Mouse (Mus musculus) hindbrain, embryonic 12.5 days (tissue): ENCODE results near the gene Myo18b. TPM values are rescaled to one million over a fixed set of nuclear protein-coding genes. Genes with fewer than 3 reads are reported as not detected.

Experiments used
- ATAC-seq: fragments of 200-750 bp; cut with Nextera tagmentation; 2 replicates; pipeline ENCODE4 v1.8.0; 2017; ENCODE audit warnings: moderate TSS enrichment; ENCODE audit not compliant: low FRiP score
- H3K27ac ChIP-seq: fragments of 300-500 bp; sonication (generic); 2 replicates; pipeline ENCODE4 v1.5.1; 2016; ENCODE audit warnings: mild to moderate bottlenecking
- H3K27me3 ChIP-seq: fragments of 300-500 bp; sonication (generic); 2 replicates; pipeline ENCODE4 v1.6.1; 2016; ENCODE audit warnings: mild to moderate bottlenecking
- H3K36me3 ChIP-seq: fragments of 300-500 bp; sonication (generic); 2 replicates; pipeline ENCODE4 v1.6.1; 2016; ENCODE audit warnings: mild to moderate bottlenecking
- H3K4me1 ChIP-seq: fragments of 300-500 bp; sonication (generic); 2 replicates; pipeline ENCODE4 v1.6.1; 2016
- H3K4me2 ChIP-seq: fragments of 300-500 bp; sonication (generic); replicated peaks from 2 replicates; pipeline ENCODE4 v1.6.1; 2016; ENCODE audit warnings: mild to moderate bottlenecking
- H3K4me3 ChIP-seq: fragments of 300-500 bp; sonication (generic); 2 replicates; pipeline ENCODE4 v1.5.1; 2016; ENCODE audit warnings: mild to moderate bottlenecking
- H3K9ac ChIP-seq: fragments of 300-500 bp; sonication (generic); 2 replicates; pipeline ENCODE4 v1.6.1; 2016; ENCODE audit warnings: mild to moderate bottlenecking, moderate library complexity
- H3K9me3 ChIP-seq: fragments of 300-500 bp; sonication (generic); replicated peaks from 2 replicates; pipeline ENCODE4 v1.6.1; 2016; ENCODE audit warnings: mild to moderate bottlenecking
- WGBS: fragments of 180-500 bp; shearing (Covaris S2); methylation state at CpG from one replicate; pipeline ENCODE4 v1.1.7; 2016; 5-methylcytosine and 5-hydroxymethylcytosine counted together
- polyA plus RNA-seq: library from polyadenylated mRNA; unstranded; fragments of >200 nt; fragmentation: Nextera tagmentation; extraction: Ambion mirVana; gene quantifications from 2 replicates; pipeline ENCODE4 v1.2.1, GENCODE M21; 2016

The Myo18b gene
- polyA plus RNA-seq, 1 experiment from 2014 or later: 1.0 TPM

- H3K27me3 ChIP-seq: peaks cover 19% of the 10 kb centered on the region
- no peak for ATAC-seq
- H3K4me3 ChIP-seq: no peak overlapping the region
- no peak overlapping the region for H3K4me2 ChIP-seq
- H3K36me3 ChIP-seq: no peaks in the 10 kb centered on the region
- H3K9me3 ChIP-seq: no peaks in the 10 kb centered on the region
- 0 out of 2 replicates have a peak, but pooled peaks cover 3% of the 10 kb centered on the region for H3K4me1 ChIP-seq
- 81% methylated on average over 3 of the region's 3 CpGs for WGBS
- H3K9ac ChIP-seq: no peak overlapping the region
- H3K27ac ChIP-seq: no peak overlapping the region
These were observed 134.6 kb downstream of the Myo18b start for GRCm38 (mm10) chr5:112761415-112762075.

- ATAC-seq: no peak
- H3K4me1 ChIP-seq: peaks cover 11% of the 10 kb centered on the region
These were observed 140.6 kb downstream of the Myo18b start for GRCm38 (mm10) chr5:112755581-112755980.

GRCm38 (mm10) chr5:112749634-112750033, 146.5 kb downstream of the Myo18b start:
- H3K27me3 ChIP-seq: no peaks in the 10 kb centered on the region
- 55% methylated on average over 5 of the region's 5 CpGs for WGBS
- H3K4me3 ChIP-seq: no peak overlapping the region
- H3K4me2 ChIP-seq: no peak overlapping the region
- peaks cover 19% of the 10 kb centered on the region for H3K4me1 ChIP-seq
- no peak overlapping the region for H3K9ac ChIP-seq
- ATAC-seq: no peak
- no peaks in the 10 kb centered on the region for H3K9me3 ChIP-seq
- no peaks in the 10 kb centered on the region; the same call in 1 of the 2 replicates for H3K36me3 ChIP-seq
- H3K27ac ChIP-seq: peak overlapping the region; percentile 41

More at GRCm38 (mm10) chr5:112755581-112755980, 140.6 kb downstream of the Myo18b start:
- Histone ChIP-seq H3K27ac (peak overlapping the region; percentile 52; the same call in 1 of the 2 replicates), H3K9ac (peak overlapping the region; percentile 10; the same call in 1 of the 2 replicates), H3K4me2 (no peak overlapping the region), H3K9me3 (no peaks in the 10 kb centered on the region), H3K27me3 (peaks cover 5% of the 10 kb centered on the region; the same call in 1 of the 2 replicates), H3K36me3 (no peaks in the 10 kb centered on the region), H3K4me3 (no peak overlapping the region)
- 19% methylated on average over 10 of the region's 10 CpGs for WGBS

GRCm38 (mm10) chr5:112748001-112748719, 148.0 kb downstream of the Myo18b start:
- peak; percentile 27; the same call in 1 of the 2 replicates for ATAC-seq
- Histone ChIP-seq H3K4me1 (peaks cover 20% of the 10 kb centered on the region), H3K9ac (no peak overlapping the region), H3K4me2 (no peak overlapping the region), H3K4me3 (no peak overlapping the region), H3K36me3 (no peaks in the 10 kb centered on the region; the same call in 1 of the 2 replicates), H3K27me3 (no peaks in the 10 kb centered on the region), H3K9me3 (no peaks in the 10 kb centered on the region), H3K27ac (peak overlapping the region; percentile 60)
- WGBS: 36% methylated on average over 21 of the region's 21 CpGs

GRCm38 (mm10) chr5:112747306-112747930, 148.7 kb downstream of the Myo18b start:
- H3K4me2 ChIP-seq: no peak overlapping the region

GRCm38 (mm10) chr5:112745176-112745575, 151.0 kb downstream of the Myo18b start:
- no peak for ATAC-seq
- 70% methylated on average over 6 of the region's 6 CpGs for WGBS
- H3K4me1 ChIP-seq: peaks cover 23% of the 10 kb centered on the region

More at GRCm38 (mm10) chr5:112747306-112747930, 148.7 kb downstream of the Myo18b start:
- WGBS: 53% methylated on average over 8 of the region's 8 CpGs
- H3K9me3 ChIP-seq: no peaks in the 10 kb centered on the region
- H3K9ac ChIP-seq: no peak overlapping the region
- no peak overlapping the region for H3K4me3 ChIP-seq
- peak overlapping the region; percentile 60 for H3K27ac ChIP-seq
- ATAC-seq: peak; percentile 58; the same call in 1 of the 2 replicates
- no peaks in the 10 kb centered on the region; the same call in 1 of the 2 replicates for H3K36me3 ChIP-seq
- peaks cover 23% of the 10 kb centered on the region for H3K4me1 ChIP-seq
- no peaks in the 10 kb centered on the region for H3K27me3 ChIP-seq

GRCm38 (mm10) chr5:112744571-112744970, 151.6 kb downstream of the Myo18b start:
- Histone ChIP-seq H3K9me3 (no peaks in the 10 kb centered on the region), H3K27ac (no peak overlapping the region), H3K9ac (no peak overlapping the region), H3K4me3 (no peak overlapping the region), H3K27me3 (no peaks in the 10 kb centered on the region), H3K36me3 (no peaks in the 10 kb centered on the region; the same call in 1 of the 2 replicates), H3K4me2 (no peak overlapping the region), H3K4me1 (peaks cover 23% of the 10 kb centered on the region)
- ATAC-seq: no peak
- 80% methylated on average over 11 of the region's 11 CpGs for WGBS

More at GRCm38 (mm10) chr5:112745176-112745575, 151.0 kb downstream of the Myo18b start:
- Histone ChIP-seq H3K4me2 (no peak overlapping the region), H3K36me3 (no peaks in the 10 kb centered on the region; the same call in 1 of the 2 replicates), H3K4me3 (no peak overlapping the region), H3K27ac (no peak overlapping the region), H3K9me3 (no peaks in the 10 kb centered on the region), H3K27me3 (no peaks in the 10 kb centered on the region), H3K9ac (no peak overlapping the region)

- H3K4me1 ChIP-seq: peaks cover 17% of the 10 kb centered on the region
- no peaks in the 10 kb centered on the region for H3K27me3 ChIP-seq
- H3K27ac ChIP-seq: no peak overlapping the region; the same call in 1 of the 2 replicates
- WGBS: 57% methylated on average over 9 of the region's 9 CpGs
- H3K4me3 ChIP-seq: no peak overlapping the region
- H3K9me3 ChIP-seq: no peaks in the 10 kb centered on the region
- no peak overlapping the region for H3K9ac ChIP-seq
- no peaks in the 10 kb centered on the region; the same call in 1 of the 2 replicates for H3K36me3 ChIP-seq
- no peak overlapping the region for H3K4me2 ChIP-seq
- no peak for ATAC-seq
These were observed 153.0 kb downstream of the Myo18b start for GRCm38 (mm10) chr5:112743121-112743520.

GRCm38 (mm10) chr5:112740651-112741050, 155.5 kb downstream of the Myo18b start:
- H3K36me3 ChIP-seq: no peaks in the 10 kb centered on the region
- H3K27me3 ChIP-seq: no peaks in the 10 kb centered on the region
- no peak overlapping the region for H3K27ac ChIP-seq
- no peaks in the 10 kb centered on the region for H3K9me3 ChIP-seq
- no peak overlapping the region for H3K4me3 ChIP-seq
- peaks cover 8% of the 10 kb centered on the region; the same call in 1 of the 2 replicates for H3K4me1 ChIP-seq
- H3K4me2 ChIP-seq: no peak overlapping the region
- no peak overlapping the region for H3K9ac ChIP-seq
- 73% methylated on average over 12 of the region's 12 CpGs for WGBS
- ATAC-seq: no peak

GRCm38 (mm10) chr5:112735040-112735439, 161.1 kb downstream of the Myo18b start:
- peaks cover 9% of the 10 kb centered on the region; the same call in 1 of the 2 replicates for H3K4me1 ChIP-seq
- no peaks in the 10 kb centered on the region for H3K27me3 ChIP-seq
- H3K9ac ChIP-seq: no peak overlapping the region
- H3K4me2 ChIP-seq: no peak overlapping the region
- 86% methylated on average over 5 of the region's 5 CpGs for whole genome bisulfite sequencing
- no peak overlapping the region for H3K27ac ChIP-seq
- no peak overlapping the region for H3K4me3 ChIP-seq
- H3K36me3 ChIP-seq: no peaks in the 10 kb centered on the region
- no peak for ATAC-seq
- no peaks in the 10 kb centered on the region; the same call in 1 of the 2 replicates for H3K9me3 ChIP-seq

- Histone ChIP-seq H3K4me2 (no peak overlapping the region), H3K27ac (no peak overlapping the region), H3K9ac (no peak overlapping the region), H3K36me3 (no peaks in the 10 kb centered on the region), H3K27me3 (no peaks in the 10 kb centered on the region), H3K4me1 (peaks cover 5% of the 10 kb centered on the region; the same call in 1 of the 2 replicates), H3K9me3 (no peaks in the 10 kb centered on the region; the same call in 1 of the 2 replicates), H3K4me3 (no peak overlapping the region)
- ATAC-seq: no peak
- 59% methylated on average over 10 of the region's 10 CpGs for WGBS
These were observed 165.6 kb downstream of the Myo18b start for GRCm38 (mm10) chr5:112730604-112731003.

GRCm38 (mm10) chr5:112728432-112728831, 167.7 kb downstream of the Myo18b start:
- WGBS: 44% methylated on average over 6 of the region's 6 CpGs

More at GRCm38 (mm10) chr5:112728432-112728831, 167.7 kb downstream of the Myo18b start:
- H3K9me3 ChIP-seq: no peaks in the 10 kb centered on the region; the same call in 1 of the 2 replicates
- no peaks in the 10 kb centered on the region for H3K27me3 ChIP-seq
- no peak overlapping the region for H3K4me2 ChIP-seq
- no peaks in the 10 kb centered on the region for H3K36me3 ChIP-seq
- no peak; the same call in 1 of the 2 replicates for ATAC-seq
- H3K4me1 ChIP-seq: no peaks in the 10 kb centered on the region; the same call in 1 of the 2 replicates
- no peak overlapping the region for H3K27ac ChIP-seq
- H3K9ac ChIP-seq: no peak overlapping the region
- no peak overlapping the region for H3K4me3 ChIP-seq
